Mouse (Mus musculus) lung, postnatal 0 days (tissue): ENCODE results near the gene Zfp462.

ENCODE experiments used
- CTCF ChIP-seq: IDR thresholded peaks from 2 replicates; pipeline ENCODE4 v1.5.1; 2016; ENCODE audit warnings: antibody characterized with exemption, mild to moderate bottlenecking
- EP300 ChIP-seq: IDR thresholded peaks from 2 replicates; pipeline ENCODE4 v1.6.1; 2016; ENCODE audit warnings: antibody characterized with exemption, mild to moderate bottlenecking, control low read depth

DNA sequence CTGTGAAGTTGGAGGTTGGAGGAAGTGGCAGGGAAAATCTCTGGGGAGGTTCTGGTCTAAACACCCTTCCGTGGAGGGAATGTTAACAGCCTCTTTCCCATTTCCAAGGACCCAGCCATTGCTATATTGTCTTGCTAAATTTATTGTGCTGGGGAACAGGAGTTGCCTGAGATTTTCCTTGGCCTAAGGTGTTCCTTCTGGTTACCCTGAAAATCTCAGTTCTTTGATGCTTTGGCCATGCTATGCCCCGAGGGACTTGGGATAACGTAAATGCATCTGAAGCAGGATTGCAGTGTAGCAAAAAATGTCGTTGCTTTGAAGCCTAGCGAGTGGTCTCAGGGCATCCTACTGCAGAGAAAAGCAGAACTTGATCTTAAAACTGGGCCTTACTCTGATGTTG, 47.1 kb downstream of the Zfp462 start:
- TF ChIP-seq CTCF (no peak), EP300 (no peak)
